Mouse (Mus musculus) heart, postnatal 36 days (tissue): Measurements from ENCODE around the gene Ephb2. TPM values are rescaled to one million over a fixed set of nuclear protein-coding genes. Genes with fewer than 3 reads are reported as not detected.

Experiments
- DNase-seq, 2 experiments: peaks; one replicate each; pipeline ENCODE4 v3.0.0; 2021 to 2022
- intact Hi-C: fragments of 180-260 bp; cut with DNase I; formaldehyde crosslinking; loops from one replicate; pipeline ENCODE4 v1.15.1; 2025
- total RNA-seq, 2 experiments: library from RNA; stranded (reverse); gene quantifications; 2 replicates each; pipeline ENCODE4 v1.2.3; 2021

The Ephb2 gene
- total RNA-seq, 2 experiments from 2014 or later, result 0.16 to 0.39 TPM

- intact Hi-C loops, result no loop called here
- DNase-seq, result no peak
Measured at GRCm38 (mm10) chr4:136770718-136771117, 65.1 kb downstream of the Ephb2 start.

GRCm38 (mm10) chr4:136768499-136768898, 67.3 kb downstream of the Ephb2 start:
- intact Hi-C loops, result no loop called here
- DNase-seq, result no peak

- intact Hi-C loops, result no loop called here
- no peak for DNase-seq
Measured at GRCm38 (mm10) chr4:136765080-136765479, 70.7 kb downstream of the Ephb2 start.

- no peak for DNase-seq
- intact Hi-C loops, result no loop called here
Measured at GRCm38 (mm10) chr4:136763349-136763748, 72.4 kb downstream of the Ephb2 start.

- DNase-seq, result no peak
- intact Hi-C loops, result no loop called here
Measured at GRCm38 (mm10) chr4:136761713-136762380, 73.9 kb downstream of the Ephb2 start.

- intact Hi-C loops, result no loop called here
- no peak for DNase-seq
Measured at GRCm38 (mm10) chr4:136760882-136761281, 74.9 kb downstream of the Ephb2 start.

- intact Hi-C loops, result no loop called here
- DNase-seq, result no peak
Measured at GRCm38 (mm10) chr4:136757096-136757495, 78.7 kb downstream of the Ephb2 start.

- intact Hi-C loops, result no loop called here
Measured at GRCm38 (mm10) chr4:136756486-136756885, 79.3 kb downstream of the Ephb2 start.

GRCm38 (mm10) chr4:136755364-136755811, 80.4 kb downstream of the Ephb2 start:
- DNase-seq, result peak in 1 of 2 experiments; percentile 21
- intact Hi-C loops, result no loop called here

More at GRCm38 (mm10) chr4:136756486-136756885, 79.3 kb downstream of the Ephb2 start:
- DNase-seq, result no peak

GRCm38 (mm10) chr4:136754256-136754655, 81.5 kb downstream of the Ephb2 start:
- no peak for DNase-seq
- intact Hi-C loops, result no loop called here

GRCm38 (mm10) chr4:136751355-136752020, 84.3 kb downstream of the Ephb2 start:
- intact Hi-C loops, result no loop called here
- DNase-seq, result no peak

GRCm38 (mm10) chr4:136750578-136751338, 85.0 kb downstream of the Ephb2 start:
- intact Hi-C loops, result no loop called here
- DNase-seq, result no peak

GRCm38 (mm10) chr4:136749851-136750577, 85.8 kb downstream of the Ephb2 start:
- intact Hi-C loops, result no loop called here
- no peak for DNase-seq

GRCm38 (mm10) chr4:136749431-136749830, 86.4 kb downstream of the Ephb2 start:
- intact Hi-C loops, result no loop called here
- no peak for DNase-seq

- DNase-seq, result no peak
- intact Hi-C loops, result no loop called here
Measured at GRCm38 (mm10) chr4:136748842-136749392, 86.9 kb downstream of the Ephb2 start.

- intact Hi-C loops, result no loop called here
- no peak for DNase-seq
Measured at GRCm38 (mm10) chr4:136746516-136746915, 89.3 kb downstream of the Ephb2 start.

- DNase-seq, result peak; percentile 71 to 73
- intact Hi-C loops, result loop anchor here (5.0 kb wide), 1 partner anchor 100 kb away; no protein-coding TSS in a partner anchor
Measured at GRCm38 (mm10) chr4:136742677-136743076, 93.1 kb downstream of the Ephb2 start.

- intact Hi-C loops, result loop anchor here (5.0 kb wide), 1 partner anchor 100 kb away; no protein-coding TSS in a partner anchor
- peak in 1 of 2 experiments; percentile 20 for DNase-seq
Measured at GRCm38 (mm10) chr4:136741840-136742239, 93.9 kb downstream of the Ephb2 start.

- peak; percentile 38 for DNase-seq
Measured at GRCm38 (mm10) chr4:136740963-136741362, 94.8 kb downstream of the Ephb2 start.

GRCm38 (mm10) chr4:136739189-136739588, 96.6 kb downstream of the Ephb2 start:
- no peak for DNase-seq
- intact Hi-C loops, result no loop called here

More at GRCm38 (mm10) chr4:136740963-136741362, 94.8 kb downstream of the Ephb2 start:
- intact Hi-C loops, result loop anchor here (5.0 kb wide), 1 partner anchor 101 kb away; no protein-coding TSS in a partner anchor
